Mouse (Mus musculus) lung, adult 2 months (tissue): ENCODE measurements around the gene Olfr124.

Experiments
- CTCF ChIP-seq: fragments of 200-500 bp; IDR thresholded peaks from 2 replicates; pipeline ENCODE4 v1.5.1; 2011; ENCODE audit warnings: mild to moderate bottlenecking, low read length, control low read depth; ENCODE audit not compliant: insufficient read depth
- POLR2A ChIP-seq: fragments of 200-500 bp; IDR thresholded peaks from 2 replicates; pipeline ENCODE4 v1.6.1; 2011; ENCODE audit warnings: low read depth, mild to moderate bottlenecking, control low read depth, low read length, borderline replicate concordance; ENCODE audit errors: extremely low read depth

GRCm38 (mm10) chr17:37847183-37847582 lies 47.5 kb downstream of the Olfr124 start, which contains the start of gene Olfr126:
- TF ChIP-seq POLR2A (no peak), CTCF (no peak)
